Mouse (Mus musculus): ENCODE results near the gene Tbl3.

- TF ChIP-seq CTCF (IDR thresholded peaks at IDR 0.05; ENCODE audit: low read depth) (no peak), EP300 (IDR thresholded peaks at IDR 0.05; ENCODE audit: low read depth) (no peak)
Observed at GRCm38 (mm10) chr17:24672141-24672540, 35.3 kb downstream of the Tbl3 start.

Measured in liver, postnatal 0 days (tissue).